Mouse (Mus musculus): ENCODE measurements at regions not wholly inside any gene's neighbourhood (a gene's known extent, or its start where the extent isn't known, plus 50 kb on each side); places are given as distances from the start of the nearest gene placed in this dataset.
"Not testable (repeated sequence)": the region's sequence is repeated elsewhere in the genome, so short reads cannot be mapped to it uniquely, and the experiment has no call there.

DNA sequence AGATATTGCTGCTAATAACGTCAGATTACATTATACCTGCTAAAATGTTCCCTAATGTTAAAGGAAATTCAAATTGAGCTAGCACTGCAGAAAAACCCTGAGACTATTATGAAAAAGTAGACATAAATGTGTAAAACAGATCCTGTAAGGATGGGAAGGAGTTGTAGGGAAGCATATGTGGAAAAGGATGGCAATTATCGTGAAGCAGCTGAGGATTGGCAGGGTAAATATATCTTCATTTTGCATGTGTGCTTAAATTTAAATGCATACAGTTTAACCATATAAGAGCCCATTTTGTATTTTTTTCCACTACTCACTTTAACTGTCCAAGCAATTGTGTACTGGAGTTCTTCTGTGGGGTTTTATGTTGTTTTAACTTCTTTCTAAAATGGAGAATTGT lies 1751.9 kb downstream of the Cntnap5b start:
- DNase-seq (ENCODE audit: low read depth, low spot score), result no peak

DNA sequence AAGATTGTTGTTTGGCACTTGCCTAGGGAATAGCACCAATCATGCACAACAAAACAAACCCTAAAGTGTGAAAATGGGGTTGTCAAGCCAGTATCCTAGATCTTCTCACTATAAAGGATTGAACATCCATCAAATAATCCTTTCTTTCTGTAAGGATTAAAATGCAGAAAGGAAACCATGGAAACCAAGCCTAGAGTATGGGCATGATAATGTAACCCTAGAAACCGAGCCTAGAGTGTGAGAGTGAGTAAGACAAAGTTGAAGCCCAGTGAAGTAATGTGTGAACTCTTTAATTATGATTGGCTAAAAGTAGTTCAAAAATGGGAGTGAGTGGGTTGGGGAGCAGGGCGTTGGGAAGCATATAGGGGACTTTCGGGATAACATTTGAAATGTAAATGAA lies 1757.4 kb downstream of the Cntnap5b start:
- no peak for DNase-seq (ENCODE audit: low read depth, low spot score)

DNA sequence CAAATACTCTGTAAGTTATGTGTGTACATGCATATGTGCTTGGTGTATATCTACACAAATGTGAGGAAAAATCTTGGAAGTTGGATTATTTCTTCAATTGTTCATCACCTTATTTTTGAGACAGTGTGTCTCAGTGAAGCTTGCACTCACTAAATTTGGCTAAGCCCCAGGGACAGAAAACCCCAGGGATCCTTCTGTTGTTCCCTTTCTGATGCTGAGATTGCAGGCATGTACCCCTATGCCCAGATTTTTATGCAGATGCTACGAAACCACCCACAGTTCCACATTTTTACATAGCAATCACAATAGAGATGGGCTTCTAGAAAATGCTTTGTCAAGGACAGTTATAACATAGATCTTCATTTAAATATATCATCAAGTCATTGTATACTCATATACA lies 1799.7 kb downstream of the Cntnap5b start:
- no peak for DNase-seq (ENCODE audit: low read depth, low spot score)

DNA sequence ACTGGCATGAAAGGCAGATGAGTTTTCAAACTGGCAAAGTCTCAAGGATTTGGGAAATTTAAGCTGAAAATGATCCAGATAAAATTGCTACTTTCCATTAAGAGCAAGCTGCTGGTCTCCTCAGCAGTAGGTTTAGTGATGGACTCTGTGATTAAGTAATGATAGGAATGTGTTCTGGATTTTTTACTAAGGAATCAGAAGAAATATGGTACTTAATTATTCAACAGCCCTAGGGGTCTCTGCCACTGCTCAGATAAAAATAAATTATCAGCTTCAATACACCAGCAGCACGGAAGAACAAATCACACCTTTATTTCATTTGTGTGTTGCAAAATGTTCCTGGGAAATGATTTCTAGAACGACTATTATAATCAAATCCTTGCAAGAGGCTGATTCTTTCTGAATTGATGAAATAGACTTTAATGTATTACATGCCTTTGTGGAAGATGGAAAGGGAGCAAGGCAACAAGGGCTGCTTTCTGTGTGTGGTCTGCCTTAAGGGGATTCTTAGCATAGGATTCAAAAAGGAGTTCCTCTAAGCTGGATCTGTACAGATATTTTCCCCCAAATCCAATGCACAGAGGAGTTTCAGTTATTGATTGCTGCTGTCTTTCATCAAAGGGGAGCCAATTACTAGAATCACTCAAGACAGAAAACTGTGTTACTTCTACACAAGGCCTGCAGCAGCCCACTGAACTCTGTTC lies 1812.9 kb downstream of the Cntnap5b start:
- DNase-seq (ENCODE audit: low read depth, low spot score), result no peak

DNA sequence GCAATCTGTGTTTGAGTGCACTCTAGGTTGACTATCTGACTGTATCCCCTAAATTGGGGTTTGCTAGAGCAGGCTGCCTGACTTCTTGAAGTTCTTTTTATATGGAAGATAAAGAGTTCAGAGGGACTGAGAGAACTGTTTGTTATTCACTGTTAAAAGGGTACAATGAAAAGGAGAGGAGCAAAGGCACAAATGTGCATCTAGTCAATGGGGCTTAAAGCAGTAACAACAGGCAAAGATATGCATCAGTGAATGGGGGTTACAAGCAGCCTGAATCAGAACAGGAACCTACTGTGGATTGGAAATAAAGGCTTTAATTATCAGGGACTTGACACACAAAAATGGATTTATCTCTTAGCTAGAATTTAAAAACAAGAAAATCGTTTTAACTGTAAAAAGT lies 1855.9 kb downstream of the Cntnap5b start:
- peak; percentile 63 for DNase-seq (ENCODE audit: low read depth, low spot score)

DNA sequence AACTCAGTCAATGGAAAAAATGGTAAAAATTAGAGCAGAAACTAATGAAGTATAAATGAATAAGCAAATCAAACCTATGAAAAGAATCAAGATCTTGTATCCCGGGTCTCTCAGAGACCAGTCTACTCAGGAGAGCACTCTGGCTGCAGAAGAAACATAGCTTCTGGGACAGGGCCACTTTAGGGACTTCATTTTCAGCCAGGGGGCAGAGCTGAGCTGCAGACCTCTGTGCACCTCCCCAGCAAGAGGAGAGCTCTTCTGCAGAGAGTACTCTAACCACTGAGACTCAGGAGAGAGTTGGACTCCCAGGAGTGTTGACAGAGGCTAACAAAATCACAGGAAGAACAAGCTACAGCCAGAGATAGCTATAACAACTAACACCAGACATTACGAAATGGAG lies 1856.4 kb downstream of the Cntnap5b start:
- peak; percentile 73 for DNase-seq (ENCODE audit: low read depth, low spot score)

DNA sequence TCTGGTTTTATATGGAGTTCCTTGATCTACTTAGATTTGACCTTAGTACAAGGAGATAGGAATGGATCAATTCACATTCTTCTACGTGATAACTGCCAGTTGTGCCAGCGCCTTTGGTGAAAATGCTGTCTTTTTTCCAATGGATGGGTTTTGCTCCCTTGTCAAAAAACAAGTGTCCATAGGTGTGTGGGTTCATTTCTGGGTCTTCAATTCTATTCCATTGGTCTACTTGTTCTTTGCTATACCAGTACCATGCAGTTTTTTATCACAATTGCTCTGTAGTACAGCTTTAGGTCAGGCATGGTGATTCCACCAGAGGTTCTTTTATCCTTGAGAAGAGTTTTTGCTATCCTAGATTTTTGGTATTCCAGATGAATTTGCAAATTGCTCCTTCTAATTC lies 1891.7 kb downstream of the Cntnap5b start:
- not testable (repeated sequence) for DNase-seq (ENCODE audit: low read depth, low spot score)

GRCm38 (mm10) chr1:101683772-101684434 lies 1911.3 kb downstream of the Cntnap5b start:
- DNase-seq (ENCODE audit: low read depth, low spot score), result no peak

DNA sequence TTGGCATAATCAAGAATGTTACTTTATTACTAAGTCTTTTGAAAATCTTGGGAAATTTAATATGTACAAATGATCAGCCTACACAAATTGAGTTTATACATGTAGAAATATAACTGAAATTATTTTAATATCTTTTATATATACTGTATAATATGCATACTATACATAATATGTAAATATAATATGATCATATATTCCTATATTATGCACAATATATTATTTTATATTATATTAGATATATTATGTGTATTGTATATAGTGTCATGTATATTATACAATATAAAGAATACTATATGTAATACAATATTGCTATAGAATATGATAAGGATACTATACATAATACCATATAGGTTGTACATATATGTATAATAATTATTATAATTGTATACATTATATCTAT lies 1912.4 kb downstream of the Cntnap5b start:
- DNase-seq (ENCODE audit: low read depth, low spot score), result no peak
